Mouse (Mus musculus) layer of hippocampus, adult 8-10 months (tissue): ENCODE measurements at regions not wholly inside any gene's neighbourhood (a gene's known extent, or its start where the extent isn't known, plus 50 kb on each side); places are given as distances from the start of the nearest gene placed in this dataset.

Experiments used
- DNase-seq, 2 experiments: peaks; one replicate each; pipeline ENCODE4 v3.0.0; 2022; ENCODE audit warnings: low spot score in 2 of 2

- DNase-seq: no peak
Observed at GRCm38 (mm10) chr14:106190721-106191120, 84.7 kb downstream of the Trim52 start.

DNA sequence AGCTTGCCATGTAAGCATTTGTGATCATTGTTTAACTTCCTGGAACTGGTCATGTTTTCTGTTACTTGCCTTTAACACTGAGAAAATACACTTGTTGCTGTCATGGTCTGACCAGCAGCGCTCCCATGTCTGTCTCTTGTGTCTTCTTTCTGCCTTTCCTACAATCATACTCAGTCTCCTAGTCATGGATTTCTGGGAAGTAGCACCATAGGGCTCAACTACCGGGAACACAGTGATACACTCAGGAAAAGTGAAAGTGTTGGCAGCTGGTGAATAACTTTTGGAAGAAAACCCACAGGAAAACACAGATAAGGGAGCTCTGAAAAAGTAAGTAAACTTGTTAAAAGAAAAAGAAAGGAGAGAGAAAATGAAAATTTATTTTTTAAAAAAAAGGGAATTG, 87.6 kb downstream of the Trim52 start:
- DNase-seq: no peak

DNA sequence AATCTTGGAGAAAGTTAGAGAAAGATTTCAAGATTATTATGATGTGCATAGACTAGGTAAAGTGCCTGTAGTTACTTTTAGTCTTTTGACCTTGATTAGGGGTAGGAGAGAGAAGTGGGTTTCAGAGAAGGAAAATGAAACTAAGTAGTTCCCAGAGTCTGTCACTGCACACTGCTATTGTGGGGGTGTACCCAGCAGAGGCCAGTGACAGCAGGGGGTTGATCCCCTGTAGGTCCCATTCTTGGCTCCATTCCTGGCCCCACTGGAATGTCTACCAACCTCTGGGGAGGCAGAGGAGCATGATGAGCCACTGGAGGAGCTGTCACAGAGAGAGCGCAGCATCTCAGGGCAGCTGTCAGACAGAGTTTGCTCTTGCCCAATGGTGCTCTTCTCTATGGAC, 88.1 kb downstream of the Trim52 start:
- no peak for DNase-seq

- no peak for DNase-seq
Observed at GRCm38 (mm10) chr14:106197826-106198225, 91.8 kb downstream of the Trim52 start.

DNA sequence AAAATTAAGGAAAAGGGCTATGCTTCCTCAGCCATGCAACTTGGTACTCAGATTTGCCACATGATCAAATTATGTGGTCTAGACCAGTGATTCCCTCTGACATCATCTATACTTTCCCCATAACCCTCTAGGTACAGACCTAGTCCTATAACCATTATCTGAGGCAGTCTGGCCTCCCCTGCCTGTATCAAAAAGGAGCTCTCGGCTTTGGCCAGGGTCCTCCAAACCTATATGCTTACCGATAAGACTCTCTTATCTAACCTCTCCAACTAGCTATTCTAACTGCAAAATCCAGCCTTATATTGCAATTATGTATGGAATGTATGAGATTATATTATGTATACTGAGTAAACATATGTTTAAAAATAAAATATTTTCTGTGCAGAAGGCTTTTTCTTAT, 93.1 kb downstream of the Trim52 start:
- DNase-seq: no peak

- no peak for DNase-seq
Observed at GRCm38 (mm10) chr14:106199536-106200319, 93.7 kb downstream of the Trim52 start.

DNA sequence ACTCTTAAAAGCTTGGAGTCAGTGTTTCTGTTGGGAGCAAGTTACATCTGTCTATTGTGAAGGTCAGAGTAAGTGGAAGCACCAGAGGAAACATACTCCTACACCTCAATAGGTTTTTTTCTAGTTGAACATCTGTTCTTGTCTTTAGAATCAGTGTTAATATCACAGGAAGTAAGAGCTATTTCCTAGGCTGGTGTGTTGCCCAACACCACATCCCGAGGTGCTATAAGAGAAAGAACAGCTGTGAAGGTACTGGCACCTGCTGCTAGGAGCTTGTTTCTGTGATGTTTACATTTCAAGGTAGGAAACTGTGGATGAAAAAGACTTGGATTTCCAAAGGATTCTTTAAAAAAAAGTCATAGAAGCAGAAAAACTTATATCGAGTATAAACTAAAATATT, 105.1 kb downstream of the Trim52 start:
- no peak for DNase-seq

GRCm38 (mm10) chr14:106217681-106218080, 111.7 kb downstream of the Trim52 start:
- DNase-seq: no peak

DNA sequence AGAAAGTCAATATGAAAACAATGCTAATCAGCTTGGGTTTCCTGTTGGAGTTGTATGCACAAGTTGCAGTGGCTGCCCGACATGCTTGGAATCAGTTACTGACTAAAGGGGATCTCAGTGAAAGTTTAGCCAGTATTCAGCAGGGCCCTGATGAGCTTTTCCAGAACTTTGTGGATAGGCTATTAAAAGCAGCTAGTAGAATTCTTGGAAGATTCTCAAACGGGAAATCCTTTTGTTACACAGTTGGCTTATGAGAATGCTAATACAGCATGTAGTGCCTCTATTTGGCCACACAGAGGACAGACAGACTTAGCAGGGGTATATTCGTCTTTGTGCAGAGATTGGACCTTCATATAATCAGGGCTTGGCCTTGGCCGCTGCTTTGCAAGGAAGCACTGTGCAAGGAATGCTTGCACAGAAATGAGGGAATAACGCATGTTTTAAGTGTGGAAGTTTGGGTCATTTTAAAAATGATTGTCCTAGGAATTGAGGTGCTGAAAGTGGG, 113.3 kb downstream of the Trim52 start:
- DNase-seq: no peak

- no peak for DNase-seq
Observed at GRCm38 (mm10) chr14:106225401-106225800, 119.4 kb downstream of the Trim52 start.

GRCm38 (mm10) chr14:106241721-106242405, 135.9 kb downstream of the Trim52 start:
- no peak for DNase-seq

- DNase-seq: no peak
Observed at GRCm38 (mm10) chr14:106259396-106260108, 153.6 kb downstream of the Trim52 start.

DNA sequence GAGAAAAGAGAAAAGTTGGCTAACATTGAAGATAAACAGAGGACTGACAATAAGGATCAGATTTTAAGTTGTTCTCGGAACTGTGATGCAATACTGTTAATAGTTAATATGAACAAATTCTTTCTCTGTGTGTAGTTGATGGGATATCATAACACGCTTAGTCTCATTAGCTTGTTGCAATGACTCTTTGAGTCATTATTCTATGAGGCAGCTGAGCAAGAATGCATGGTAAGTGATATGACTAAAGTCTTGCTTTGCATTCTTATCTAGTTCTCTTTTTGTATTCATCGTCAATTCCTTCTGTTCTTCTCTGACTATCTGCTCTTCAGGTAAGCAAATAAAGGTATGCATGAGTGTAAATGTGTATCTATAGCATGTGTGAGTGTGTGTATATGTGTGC, 159.3 kb downstream of the Trim52 start:
- DNase-seq: no peak

DNA sequence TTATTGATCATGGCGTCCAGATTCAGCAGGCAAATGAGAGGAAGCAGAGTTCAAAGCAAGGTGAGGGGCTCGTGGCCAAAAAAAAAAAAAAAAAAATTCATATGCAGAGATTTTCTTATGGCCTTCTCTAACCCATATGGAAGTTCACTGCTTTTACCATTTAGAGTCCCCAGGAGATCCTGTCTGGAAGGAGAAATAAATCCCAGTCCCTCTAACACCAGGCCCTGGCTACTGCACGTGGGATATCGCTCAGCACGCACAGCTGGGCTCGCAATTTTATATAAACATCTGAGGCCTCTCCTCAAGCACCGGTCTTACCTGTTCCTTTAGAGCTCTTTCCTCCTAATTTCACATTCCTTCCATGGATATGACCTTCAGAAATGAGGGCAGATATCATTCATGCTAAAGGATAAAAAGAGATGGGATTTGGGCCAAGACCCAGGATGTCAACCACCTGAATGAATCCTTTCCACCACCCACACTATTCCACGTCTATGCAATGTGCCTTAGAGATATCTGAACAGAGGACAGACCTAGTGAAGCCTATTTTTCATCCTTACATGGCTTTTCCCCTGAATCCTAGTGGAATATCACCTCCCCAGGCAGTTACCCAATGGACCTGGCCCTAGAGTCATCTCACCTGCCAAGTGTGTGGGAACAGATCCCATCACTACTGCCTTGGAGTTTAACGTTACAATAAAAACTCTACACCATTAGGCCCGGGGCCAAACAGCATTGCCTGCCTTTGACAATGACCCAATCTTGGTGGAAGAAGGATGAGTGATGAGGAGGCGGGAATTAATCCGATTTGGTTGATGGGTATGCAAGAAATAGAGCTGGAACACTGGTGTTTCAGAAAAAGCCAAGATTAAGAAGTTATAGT, 161.9 kb downstream of the Trim52 start:
- DNase-seq: no peak

GRCm38 (mm10) chr14:106269680-106270079, 163.7 kb downstream of the Trim52 start:
- no peak for DNase-seq

- DNase-seq: no peak
Observed at GRCm38 (mm10) chr14:106313558-106313957, 207.6 kb downstream of the Trim52 start.

DNA sequence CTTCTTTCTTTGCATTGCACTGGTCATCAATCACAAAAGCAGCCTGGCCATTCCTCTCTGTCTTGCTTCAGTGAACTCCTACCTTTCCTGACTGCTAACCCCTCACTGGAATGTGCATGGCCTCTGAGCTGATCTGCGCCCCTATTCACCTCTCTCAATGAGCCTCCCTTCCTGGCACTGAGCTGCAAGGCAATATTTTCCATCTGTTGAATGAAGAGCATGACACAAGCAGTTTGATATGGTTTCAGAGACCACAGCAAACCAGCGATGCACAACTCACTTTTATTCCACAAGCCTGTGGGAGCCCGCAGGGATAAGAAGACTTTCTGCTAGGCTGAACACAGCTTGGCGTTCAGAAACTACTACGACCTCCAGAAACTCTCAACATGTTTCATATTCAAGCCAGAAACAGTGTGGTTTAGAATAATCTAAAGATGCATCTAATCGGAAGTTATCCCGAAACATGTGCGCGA, 208.1 kb downstream of the Trim52 start:
- no peak for DNase-seq

GRCm38 (mm10) chr14:106318767-106319166, 212.8 kb downstream of the Trim52 start:
- DNase-seq: no peak

DNA sequence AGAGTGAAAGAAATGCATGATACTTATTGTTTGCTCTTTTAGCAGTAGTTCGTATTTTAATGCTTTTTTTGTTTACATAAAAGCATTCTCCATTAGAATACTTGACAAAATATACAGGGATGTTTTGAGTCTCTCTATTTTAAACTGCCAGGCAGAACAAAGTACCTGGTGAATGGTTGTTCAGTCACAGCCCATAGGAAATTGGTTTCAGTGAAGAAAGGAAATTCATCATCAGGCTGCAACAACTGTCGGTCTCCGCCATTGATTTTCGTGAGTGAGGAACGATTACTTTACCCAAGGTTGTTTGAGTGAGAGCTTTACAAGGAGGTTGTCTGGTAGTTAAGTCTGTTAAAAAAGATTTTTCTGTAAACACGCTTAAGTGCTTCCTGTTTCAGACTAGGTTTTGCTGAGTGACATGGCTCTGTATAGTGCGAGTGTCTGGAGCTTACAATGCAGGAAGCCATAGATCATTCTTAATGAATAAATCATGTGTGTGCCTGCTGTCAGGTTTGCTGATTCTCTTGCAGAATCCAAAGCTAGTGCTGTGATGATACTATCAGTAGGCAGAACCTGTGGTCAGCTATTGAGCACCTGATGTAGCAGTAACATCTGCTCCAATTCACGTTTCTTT, 221.8 kb downstream of the Trim52 start:
- no peak for DNase-seq

- DNase-seq: no peak
Observed at GRCm38 (mm10) chr14:106364767-106365623, 259.0 kb downstream of the Trim52 start.
